ENCODE assay signal across 7 mouse cellular contexts in the genomic region with DNA sequence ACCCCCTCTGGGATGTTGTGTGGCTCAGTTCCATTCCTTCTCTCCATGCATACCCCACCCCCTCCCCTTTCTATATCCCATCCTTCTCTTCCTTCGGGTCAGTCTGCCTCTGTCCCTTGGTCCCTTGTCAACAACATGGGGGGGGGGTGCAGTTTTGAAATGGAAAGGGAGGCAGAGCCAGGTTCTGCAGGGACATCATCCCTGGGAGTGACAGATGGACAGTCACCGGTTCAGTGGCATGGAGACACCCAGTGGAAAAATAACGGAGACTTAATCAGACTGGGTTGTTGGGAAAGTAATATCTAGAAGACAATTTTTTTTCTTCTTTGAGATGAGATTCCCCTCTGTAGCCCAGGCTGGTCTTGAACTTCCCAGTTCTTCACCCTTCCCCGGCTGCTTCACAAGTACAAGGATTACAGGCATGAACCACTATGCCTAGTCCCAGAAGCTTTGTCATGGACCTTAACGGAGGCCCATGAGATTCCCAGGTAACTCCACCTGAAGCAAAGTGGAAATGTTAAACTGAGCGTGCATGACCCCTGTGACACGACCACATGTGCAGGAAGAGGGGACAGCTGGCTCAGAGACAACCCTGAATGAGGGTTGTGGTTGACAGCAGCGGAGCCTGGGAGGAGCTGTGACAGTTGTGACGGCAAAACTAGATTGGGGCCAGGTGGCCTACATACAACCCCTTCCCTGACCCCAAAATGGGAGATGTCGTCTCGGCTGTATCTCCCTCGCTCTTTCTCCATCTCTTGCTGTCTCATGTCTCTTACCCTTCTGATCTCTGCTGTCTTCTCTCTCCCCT. TPM values are rescaled to one million over a fixed set of nuclear protein-coding genes. Genes with fewer than 3 reads are reported as not detected.
DNase-seq lines count a peak whose midpoint lies in the region; ATAC-seq lines count a peak whose summit lies in the region.

No protein-coding gene starts in this region.

- peak overlapping the region; percentile 34 for H3K9ac ChIP-seq in embryonic facial prominence, embryonic 14.5 days (ENCODE audit: low read depth, low read length)
- 0 out of 2 replicates have a peak overlapping the region, but pooled peaks have one; percentile 39 for H3K9ac ChIP-seq in limb, embryonic 13.5 days

- WGBS in embryonic facial prominence, embryonic 14.5 days = 20% methylated on average over 12 of the region's 12 CpGs
- 17% methylated on average over 12 of the region's 12 CpGs for WGBS in limb, embryonic 13.5 days

- no peak overlapping the region for H3K27ac ChIP-seq in embryonic facial prominence, embryonic 14.5 days (replicated peaks; ENCODE audit: low read depth, low read length)
- H3K27ac ChIP-seq in limb, embryonic 13.5 days = no peak overlapping the region

- H3K9me3 ChIP-seq in megakaryocyte, embryonic 14.5 days = no peaks in the 10 kb centered on the region
- H3K9me3 ChIP-seq in embryonic facial prominence, embryonic 14.5 days (ENCODE audit: control insufficient read depth, low read length) = no peaks in the 10 kb centered on the region
- H3K9me3 ChIP-seq in limb, embryonic 13.5 days = no peaks in the 10 kb centered on the region

- H3K4me3 ChIP-seq in megakaryocyte, embryonic 14.5 days (replicated peaks) = peak overlapping the region; percentile 65
- H3K4me3 ChIP-seq in embryonic facial prominence, embryonic 14.5 days (ENCODE audit: low read depth, low read length) = peak overlapping the region; percentile 60
- peak overlapping the region; percentile 79 for H3K4me3 ChIP-seq in limb, embryonic 13.5 days

- ATAC-seq in megakaryocyte, adult 5-6 weeks (ENCODE audit: poor library complexity, severe bottlenecking) = no peak
- no peak for ATAC-seq in embryonic facial prominence, embryonic 14.5 days (ENCODE audit: low read depth)
- no peak for ATAC-seq in limb, embryonic 13.5 days (ENCODE audit: low FRiP score, low read depth)

- peaks cover 13% of the 10 kb centered on the region for H3K36me3 ChIP-seq in megakaryocyte, embryonic 14.5 days (replicated peaks; ENCODE audit: low read length)
- H3K36me3 ChIP-seq in embryonic facial prominence, embryonic 14.5 days (ENCODE audit: control insufficient read depth, insufficient read depth, low read length) = 0 out of 2 replicates have a peak, but pooled peaks cover 7% of the 10 kb centered on the region
- H3K36me3 ChIP-seq in limb, embryonic 13.5 days = peaks cover 8% of the 10 kb centered on the region; the same call in 1 of the 2 replicates

- peaks cover 72% of the 10 kb centered on the region for H3K4me1 ChIP-seq in megakaryocyte, embryonic 14.5 days
- peaks cover 40% of the 10 kb centered on the region for H3K4me1 ChIP-seq in embryonic facial prominence, embryonic 14.5 days (ENCODE audit: control insufficient read depth, insufficient read depth, low read length)
- peaks cover 56% of the 10 kb centered on the region for H3K4me1 ChIP-seq in limb, embryonic 13.5 days

- H3K27me3 ChIP-seq in megakaryocyte, embryonic 14.5 days (replicated peaks) = peaks cover 63% of the 10 kb centered on the region
- peaks cover 33% of the 10 kb centered on the region for H3K27me3 ChIP-seq in embryonic facial prominence, embryonic 14.5 days (replicated peaks; ENCODE audit: control insufficient read depth, insufficient read depth, low read length)
- peaks cover 58% of the 10 kb centered on the region for H3K27me3 ChIP-seq in limb, embryonic 13.5 days

- no peak for DNase-seq in embryonic facial prominence, embryonic 14.5 days (ENCODE audit: low spot score)
- DNase-seq in thymus, postnatal 10 days (ENCODE audit: low spot score in 2 of 2) = peak; percentile 82 to 86
- DNase-seq in embryo, embryonic 11 days = no peak
- DNase-seq in kidney, adult 18-20 months = no peak

- peak overlapping the region; percentile 80 for H3K4me2 ChIP-seq in embryonic facial prominence, embryonic 14.5 days (ENCODE audit: low read depth, low read length)
- H3K4me2 ChIP-seq in limb, embryonic 13.5 days (replicated peaks) = peak overlapping the region; percentile 94

RNA-seq across cellular contexts. Expression of a gene that starts 0.7 kb away (rescaled TPM):
- polyA plus RNA-seq in megakaryocyte, embryonic 14.5 days (2012; ENCODE audit: insufficient read depth, low replicate concordance) = not detected in 2 replicates
- 0.22 and 0.73 TPM in 2 replicates for total RNA-seq in megakaryocyte, adult 5-6 weeks (2015)
- total RNA-seq in megakaryocyte, adult 5-6 weeks (2017) = 0.22 TPM in 1 of 2 replicates, not detected in the other
- polyA plus RNA-seq in embryonic facial prominence, embryonic 14.5 days (2014; fragmentation: Nextera tagmentation; extraction: Ambion mirVana) = 0.64 and 0.92 TPM in 2 replicates
- 0.25 and 0.40 TPM in 2 replicates for polyA plus RNA-seq in limb, embryonic 13.5 days (2015; fragmentation: Nextera tagmentation; extraction: Ambion mirVana)

RNA-seq across cellular contexts. Expression of a gene that starts 1.7 kb away (rescaled TPM):
- 40.9 and 74.9 TPM in 2 replicates for polyA plus RNA-seq in megakaryocyte, embryonic 14.5 days (2012; ENCODE audit: insufficient read depth, low replicate concordance)
- 37.0 and 41.4 TPM in 2 replicates for total RNA-seq in megakaryocyte, adult 5-6 weeks (2015)
- 25.6 and 26.8 TPM in 2 replicates for total RNA-seq in megakaryocyte, adult 5-6 weeks (2017)
- 23.6 and 26.4 TPM in 2 replicates for polyA plus RNA-seq in embryonic facial prominence, embryonic 14.5 days (2014; fragmentation: Nextera tagmentation; extraction: Ambion mirVana)
- polyA plus RNA-seq in limb, embryonic 13.5 days (2015; fragmentation: Nextera tagmentation; extraction: Ambion mirVana) = 22.8 and 24.4 TPM in 2 replicates

RNA-seq across cellular contexts. Expression of a gene that starts 14.2 kb away (rescaled TPM):
- 1.9 TPM in 1 of 2 replicates, not detected in the other for polyA plus RNA-seq in megakaryocyte, embryonic 14.5 days (2012; ENCODE audit: insufficient read depth, low replicate concordance)
- 0.82 and 0.91 TPM in 2 replicates for total RNA-seq in megakaryocyte, adult 5-6 weeks (2015)
- total RNA-seq in megakaryocyte, adult 5-6 weeks (2017) = 0.57 and 5.0 TPM in 2 replicates
- polyA plus RNA-seq in embryonic facial prominence, embryonic 14.5 days (2014; fragmentation: Nextera tagmentation; extraction: Ambion mirVana) = 12.3 and 14.0 TPM in 2 replicates
- polyA plus RNA-seq in limb, embryonic 13.5 days (2015; fragmentation: Nextera tagmentation; extraction: Ambion mirVana) = 6.6 and 7.3 TPM in 2 replicates

RNA-seq across cellular contexts. Expression of a gene that starts 14.6 kb away (rescaled TPM):
- polyA plus RNA-seq in megakaryocyte, embryonic 14.5 days (2012; ENCODE audit: insufficient read depth, low replicate concordance) = 6.1 and 22.5 TPM in 2 replicates
- 4.0 and 4.2 TPM in 2 replicates for total RNA-seq in megakaryocyte, adult 5-6 weeks (2015)
- total RNA-seq in megakaryocyte, adult 5-6 weeks (2017) = 40.5 and 41.6 TPM in 2 replicates
- polyA plus RNA-seq in embryonic facial prominence, embryonic 14.5 days (2014; fragmentation: Nextera tagmentation; extraction: Ambion mirVana) = 10.0 and 11.8 TPM in 2 replicates
- 16.5 and 18.8 TPM in 2 replicates for polyA plus RNA-seq in limb, embryonic 13.5 days (2015; fragmentation: Nextera tagmentation; extraction: Ambion mirVana)

RNA-seq across cellular contexts. Expression of a gene that starts 16.9 kb away (rescaled TPM):
- polyA plus RNA-seq in megakaryocyte, embryonic 14.5 days (2012; ENCODE audit: insufficient read depth, low replicate concordance) = 192 and 427 TPM in 2 replicates
- 31.9 and 32.4 TPM in 2 replicates for total RNA-seq in megakaryocyte, adult 5-6 weeks (2015)
- 25.4 and 32.2 TPM in 2 replicates for total RNA-seq in megakaryocyte, adult 5-6 weeks (2017)
- polyA plus RNA-seq in embryonic facial prominence, embryonic 14.5 days (2014; fragmentation: Nextera tagmentation; extraction: Ambion mirVana) = 60.8 and 68.5 TPM in 2 replicates
- polyA plus RNA-seq in limb, embryonic 13.5 days (2015; fragmentation: Nextera tagmentation; extraction: Ambion mirVana) = 97.6 and 99.6 TPM in 2 replicates

Comparison
In these comparisons a context has a peak if more than half of its experiments do, and no peak if none do; other contexts are left out.
1. DNase-seq: peak in thymus, postnatal 10 days (2 of 2); none in embryonic facial prominence, embryonic 14.5 days (single experiment), embryo, embryonic 11 days (single experiment) and kidney, adult 18-20 months (single experiment).
2. Peak in every context shown above with its lines, with median percentiles within 50 percentile points of each other: H3K4me3 ChIP-seq.